Mouse (Mus musculus): ENCODE data around the gene Ptch1. TPM values are rescaled to one million over a fixed set of nuclear protein-coding genes. Genes with fewer than 3 reads are reported as not detected.

Gene Ptch1
- 4.5 and 5.6 TPM in 2 replicates for polyA plus RNA-seq (2012; rRNA removed)

- H3K36me3 ChIP-seq (ENCODE audit: control insufficient read depth, insufficient read depth, low read length) = no peaks in the 10 kb centered on the region
- peaks cover 17% of the 10 kb centered on the region for H3K4me1 ChIP-seq (ENCODE audit: control insufficient read depth, insufficient read depth, low read length)
- TF ChIP-seq POLR2A (IDR thresholded peaks at IDR 0.05; ENCODE audit: control insufficient read depth, low read depth, low read length) (no peak), CTCF (IDR thresholded peaks at IDR 0.05; ENCODE audit: control insufficient read depth, insufficient read depth, insufficient replicate concordance, low read depth, low read length) (no peak)
- H3K4me3 ChIP-seq (ENCODE audit: control insufficient read depth, low read depth, low read length) = peak within 1 kb of the TSS; percentile 64
- H3K27ac ChIP-seq (ENCODE audit: control insufficient read depth, insufficient read depth, low read depth, low read length) = peak within 1 kb of the TSS; percentile 57; the same call in 1 of the 2 replicates
- H3K27me3 ChIP-seq (ENCODE audit: control insufficient read depth, insufficient read depth, low read length) = no peaks in the 10 kb centered on the region
Observed at GRCm38 (mm10) chr13:63573256-63573835, at the start of gene Ptch1. TSS of gene Ptch1 (minus strand) at chr13:63573598.

- Histone ChIP-seq H3K4me1 (ENCODE audit: control insufficient read depth, insufficient read depth, low read length) (no peaks in the 10 kb centered on the region), H3K36me3 (ENCODE audit: control insufficient read depth, insufficient read depth, low read length) (no peaks in the 10 kb centered on the region), H3K27me3 (ENCODE audit: control insufficient read depth, insufficient read depth, low read length) (no peaks in the 10 kb centered on the region), H3K27ac (ENCODE audit: control insufficient read depth, insufficient read depth, low read depth, low read length) (no peak overlapping the region), H3K4me3 (ENCODE audit: control insufficient read depth, low read depth, low read length) (no peak overlapping the region)
- TF ChIP-seq CTCF (IDR thresholded peaks at IDR 0.05; ENCODE audit: control insufficient read depth, insufficient read depth, insufficient replicate concordance, low read depth, low read length) (no peak), POLR2A (IDR thresholded peaks at IDR 0.05; ENCODE audit: control insufficient read depth, low read depth, low read length) (no peak)
Observed at GRCm38 (mm10) chr13:63621301-63621700, 47.9 kb upstream of the Ptch1 start.

- no peak for TF ChIP-seq CTCF (IDR thresholded peaks at IDR 0.05; ENCODE audit: control insufficient read depth, insufficient read depth, insufficient replicate concordance, low read depth, low read length)
- no peak for TF ChIP-seq POLR2A (IDR thresholded peaks at IDR 0.05; ENCODE audit: control insufficient read depth, low read depth, low read length)
- Histone ChIP-seq H3K4me1 (ENCODE audit: control insufficient read depth, insufficient read depth, low read length) (peaks cover 2% of the 10 kb centered on the region; the same call in 1 of the 2 replicates), H3K27ac (ENCODE audit: control insufficient read depth, insufficient read depth, low read depth, low read length) (no peak overlapping the region), H3K27me3 (ENCODE audit: control insufficient read depth, insufficient read depth, low read length) (no peaks in the 10 kb centered on the region), H3K36me3 (ENCODE audit: control insufficient read depth, insufficient read depth, low read length) (no peaks in the 10 kb centered on the region), H3K4me3 (ENCODE audit: control insufficient read depth, low read depth, low read length) (no peak overlapping the region)
Observed at GRCm38 (mm10) chr13:63613201-63613600, 39.8 kb upstream of the Ptch1 start.

- TF ChIP-seq CTCF (IDR thresholded peaks at IDR 0.05; ENCODE audit: control insufficient read depth, insufficient read depth, insufficient replicate concordance, low read depth, low read length) = no peak
- TF ChIP-seq POLR2A (IDR thresholded peaks at IDR 0.05; ENCODE audit: control insufficient read depth, low read depth, low read length) = no peak
- no peak overlapping the region for H3K27ac ChIP-seq (ENCODE audit: control insufficient read depth, insufficient read depth, low read depth, low read length)
- H3K27me3 ChIP-seq (ENCODE audit: control insufficient read depth, insufficient read depth, low read length) = no peaks in the 10 kb centered on the region
- no peaks in the 10 kb centered on the region for H3K36me3 ChIP-seq (ENCODE audit: control insufficient read depth, insufficient read depth, low read length)
- no peak overlapping the region for H3K4me3 ChIP-seq (ENCODE audit: control insufficient read depth, low read depth, low read length)
- peaks cover 2% of the 10 kb centered on the region; the same call in 1 of the 2 replicates for H3K4me1 ChIP-seq (ENCODE audit: control insufficient read depth, insufficient read depth, low read length)
Observed at GRCm38 (mm10) chr13:63609734-63610133, 36.3 kb upstream of the Ptch1 start.

GRCm38 (mm10) chr13:63597593-63597992 lies 24.2 kb upstream of the Ptch1 start:
- Histone ChIP-seq H3K27me3 (ENCODE audit: control insufficient read depth, insufficient read depth, low read length) (no peaks in the 10 kb centered on the region), H3K4me3 (ENCODE audit: control insufficient read depth, low read depth, low read length) (no peak overlapping the region), H3K36me3 (ENCODE audit: control insufficient read depth, insufficient read depth, low read length) (no peaks in the 10 kb centered on the region), H3K27ac (ENCODE audit: control insufficient read depth, insufficient read depth, low read depth, low read length) (no peak overlapping the region), H3K4me1 (ENCODE audit: control insufficient read depth, insufficient read depth, low read length) (no peaks in the 10 kb centered on the region)
- TF ChIP-seq POLR2A (IDR thresholded peaks at IDR 0.05; ENCODE audit: control insufficient read depth, low read depth, low read length) = no peak
- TF ChIP-seq CTCF (IDR thresholded peaks at IDR 0.05; ENCODE audit: control insufficient read depth, insufficient read depth, insufficient replicate concordance, low read depth, low read length) = no peak

GRCm38 (mm10) chr13:63595869-63596268 lies 22.5 kb upstream of the Ptch1 start:
- H3K4me3 ChIP-seq (ENCODE audit: control insufficient read depth, low read depth, low read length) = no peak overlapping the region
- no peaks in the 10 kb centered on the region for H3K27me3 ChIP-seq (ENCODE audit: control insufficient read depth, insufficient read depth, low read length)
- no peaks in the 10 kb centered on the region for H3K4me1 ChIP-seq (ENCODE audit: control insufficient read depth, insufficient read depth, low read length)
- no peaks in the 10 kb centered on the region for H3K36me3 ChIP-seq (ENCODE audit: control insufficient read depth, insufficient read depth, low read length)
- TF ChIP-seq CTCF (IDR thresholded peaks at IDR 0.05; ENCODE audit: control insufficient read depth, insufficient read depth, insufficient replicate concordance, low read depth, low read length) (no peak), POLR2A (IDR thresholded peaks at IDR 0.05; ENCODE audit: control insufficient read depth, low read depth, low read length) (no peak)
- H3K27ac ChIP-seq (ENCODE audit: control insufficient read depth, insufficient read depth, low read depth, low read length) = no peak overlapping the region

- no peaks in the 10 kb centered on the region for H3K4me1 ChIP-seq (ENCODE audit: control insufficient read depth, insufficient read depth, low read length)
- no peak overlapping the region for H3K27ac ChIP-seq (ENCODE audit: control insufficient read depth, insufficient read depth, low read depth, low read length)
- H3K36me3 ChIP-seq (ENCODE audit: control insufficient read depth, insufficient read depth, low read length) = no peaks in the 10 kb centered on the region
- TF ChIP-seq POLR2A (IDR thresholded peaks at IDR 0.05; ENCODE audit: control insufficient read depth, low read depth, low read length) (no peak), CTCF (IDR thresholded peaks at IDR 0.05; ENCODE audit: control insufficient read depth, insufficient read depth, insufficient replicate concordance, low read depth, low read length) (no peak)
- no peak overlapping the region for H3K4me3 ChIP-seq (ENCODE audit: control insufficient read depth, low read depth, low read length)
- no peaks in the 10 kb centered on the region for H3K27me3 ChIP-seq (ENCODE audit: control insufficient read depth, insufficient read depth, low read length)
Observed at GRCm38 (mm10) chr13:63593469-63594050, 20.2 kb upstream of the Ptch1 start.
